Mouse (Mus musculus): ENCODE measurements around the gene Kat8.

GRCm38 (mm10) chr7:127870136-127870821 is 42.0 kb upstream of the Kat8 start:
- TF ChIP-seq CTCF (IDR thresholded peaks at IDR 0.05; ENCODE audit: insufficient read depth, low read length): no peak
- no peak for TF ChIP-seq POLR2A (IDR thresholded peaks at IDR 0.05; ENCODE audit: borderline replicate concordance, extremely low read depth, low read depth, low read length)
